Mouse (Mus musculus): ENCODE results near the gene Rpl18. TPM values are rescaled to one million over a fixed set of nuclear protein-coding genes. Genes with fewer than 3 reads are reported as not detected.
A peak's percentile ranks its signal among the peaks of the same experiment; 100 is the strongest.

Rpl18 gene
- polyA plus RNA-seq, 1 experiment from 2014 or later = 1,218 TPM

DNA sequence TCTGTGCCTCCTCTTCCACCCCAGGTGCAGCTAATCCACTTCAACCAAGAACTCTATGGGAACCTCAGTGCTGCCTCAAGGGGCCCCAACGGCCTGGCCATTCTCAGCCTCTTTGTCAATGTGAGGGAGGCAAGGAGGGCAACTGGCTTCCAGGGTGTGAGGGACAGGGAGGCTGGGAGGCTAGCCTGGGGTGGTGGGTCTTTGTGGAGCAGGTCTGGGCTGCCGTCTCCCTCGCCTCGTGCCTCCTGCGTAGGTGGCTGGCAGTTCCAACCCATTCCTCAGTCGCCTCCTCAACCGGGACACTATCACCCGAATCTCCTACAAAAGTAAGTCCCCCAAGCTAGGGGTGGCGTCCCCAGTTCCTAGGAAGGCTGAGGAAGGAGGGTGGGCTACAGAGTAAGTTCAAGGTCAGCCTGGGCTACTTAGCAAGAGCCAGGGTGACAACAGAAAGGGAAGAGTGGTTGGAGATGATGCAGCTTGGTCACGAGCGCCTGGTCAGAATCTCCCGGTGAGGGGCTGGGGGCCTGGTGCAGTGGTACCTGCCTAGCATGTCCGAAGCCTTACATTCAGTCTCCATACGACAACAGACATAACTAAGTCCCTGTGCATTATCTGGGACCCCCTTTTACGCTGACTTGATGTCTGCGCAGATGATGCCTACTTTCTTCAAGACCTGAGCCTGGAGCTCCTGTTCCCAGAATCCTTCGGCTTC lies 12.3 kb upstream of the Rpl18 start:
- no peak for DNase-seq (ENCODE audit: low spot score)
- Histone ChIP-seq H3K36me3 (no peaks in the 10 kb centered on the region), H3K27me3 (ENCODE audit: low read depth, poor library complexity, severe bottlenecking) (peaks cover 37% of the 10 kb centered on the region), H3K9me3 (replicated peaks) (no peaks in the 10 kb centered on the region), H3K27ac (peak overlapping the region; percentile 88), H3K4me1 (peaks cover 68% of the 10 kb centered on the region), H3K4me3 (peak overlapping the region; percentile 81)
- WGBS = 89% methylated on average over 17 of the region's 17 CpGs

DNA sequence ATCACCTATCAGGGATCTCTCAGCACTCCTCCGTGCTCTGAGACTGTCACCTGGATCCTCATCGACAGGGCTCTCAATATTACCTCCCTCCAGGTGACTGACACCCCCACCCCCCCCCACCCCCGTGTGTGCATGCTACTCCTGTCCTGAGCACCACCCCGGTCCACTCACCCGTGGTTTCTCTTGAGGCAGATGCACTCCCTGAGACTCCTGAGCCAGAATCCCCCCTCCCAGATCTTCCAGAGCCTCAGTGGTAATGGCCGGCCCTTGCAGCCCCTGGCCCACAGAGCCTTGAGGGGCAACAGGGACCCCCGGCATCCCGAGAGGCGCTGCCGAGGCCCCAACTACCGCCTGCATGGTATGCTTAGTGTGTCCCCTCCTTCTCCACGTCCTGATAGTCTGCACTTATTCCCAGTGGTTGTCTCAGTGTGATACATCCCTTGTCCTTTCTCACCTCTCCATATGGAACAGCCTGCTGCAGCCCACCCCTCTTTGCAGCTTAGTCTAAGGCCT lies 11.7 kb upstream of the Rpl18 start:
- Histone ChIP-seq H3K27me3 (ENCODE audit: low read depth, poor library complexity, severe bottlenecking) (peaks cover 30% of the 10 kb centered on the region), H3K4me3 (peak overlapping the region; percentile 81), H3K36me3 (no peaks in the 10 kb centered on the region), H3K27ac (peak overlapping the region; percentile 88), H3K4me1 (peaks cover 74% of the 10 kb centered on the region), H3K9me3 (replicated peaks) (no peaks in the 10 kb centered on the region)
- 40% methylated on average over 12 of the region's 12 CpGs for WGBS
- DNase-seq (ENCODE audit: low spot score) = no peak

DNA sequence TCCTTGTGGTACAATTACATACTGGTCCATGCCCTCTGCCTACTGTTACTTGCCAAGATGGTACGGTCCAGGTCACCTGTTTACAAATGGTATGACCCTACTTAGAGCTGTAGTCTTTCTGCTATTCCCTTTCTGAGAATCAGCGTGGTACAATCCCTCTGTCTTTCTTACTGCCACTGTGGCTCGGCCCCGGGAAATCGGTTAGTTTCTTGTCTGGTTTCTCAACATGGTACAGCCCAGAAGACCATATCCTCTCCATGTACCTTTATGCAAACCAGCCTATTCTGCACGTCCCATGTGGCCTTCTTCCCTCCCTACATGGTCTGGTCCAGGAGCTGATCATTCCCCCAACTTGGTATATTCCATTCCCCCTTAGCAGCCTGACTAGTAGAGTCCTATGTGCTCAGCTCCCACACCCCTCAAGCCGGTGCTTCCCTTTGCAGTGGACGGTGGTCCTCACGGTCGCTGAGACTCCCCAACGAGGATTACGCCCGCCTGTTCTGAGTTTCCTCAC lies 11.2 kb upstream of the Rpl18 start:
- H3K27me3 ChIP-seq (ENCODE audit: low read depth, poor library complexity, severe bottlenecking) = peaks cover 25% of the 10 kb centered on the region
- under 1% methylated on average over 13 of the region's 13 CpGs for WGBS
- H3K27ac ChIP-seq = peak overlapping the region; percentile 88
- no peaks in the 10 kb centered on the region for H3K9me3 ChIP-seq (replicated peaks)
- H3K4me1 ChIP-seq = peaks cover 79% of the 10 kb centered on the region
- peak; percentile 76 for DNase-seq (ENCODE audit: low spot score)
- peak overlapping the region; percentile 81 for H3K4me3 ChIP-seq
- H3K36me3 ChIP-seq = no peaks in the 10 kb centered on the region

DNA sequence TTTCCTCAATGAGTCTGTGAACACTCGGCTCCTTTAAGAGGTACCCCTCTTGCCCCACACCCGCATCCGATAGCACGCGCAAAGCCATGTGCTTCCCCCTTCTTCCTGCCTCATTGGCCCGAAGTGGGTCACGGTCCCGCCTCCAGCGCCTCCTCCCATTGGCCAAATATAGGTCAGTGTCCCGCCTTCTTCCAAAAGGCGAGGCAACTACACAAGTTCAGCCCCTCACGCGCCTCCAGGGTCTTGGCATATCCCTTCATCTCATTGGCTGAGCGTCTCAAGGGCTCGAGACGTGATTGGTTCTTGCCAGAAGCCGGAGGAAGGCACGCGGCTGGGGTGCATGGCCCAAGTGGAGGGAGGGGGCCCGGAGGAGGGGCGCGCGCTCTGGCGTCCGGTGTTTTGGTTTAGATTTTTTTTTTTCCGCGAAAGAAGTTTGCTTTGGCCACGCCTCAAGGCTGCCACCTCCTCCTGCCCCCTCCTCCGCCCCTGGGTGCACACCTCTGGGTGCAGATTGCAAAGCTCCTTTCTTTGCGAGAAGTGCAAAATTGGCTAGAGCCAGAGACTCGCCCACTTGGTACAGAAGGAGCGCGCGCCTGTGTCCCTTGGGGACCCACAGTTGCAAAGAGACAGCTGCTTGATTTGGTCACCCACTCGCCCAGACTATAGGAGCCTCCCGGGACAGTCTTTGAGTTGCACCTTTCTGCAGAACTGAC lies 10.4 kb upstream of the Rpl18 start, which contains the start of gene Dbp:
Gene Dbp (plus strand): TSS at position 359 of the 713 bp plus-strand sequence.
- DNase-seq (ENCODE audit: low spot score) = peak; percentile 94

DNA sequence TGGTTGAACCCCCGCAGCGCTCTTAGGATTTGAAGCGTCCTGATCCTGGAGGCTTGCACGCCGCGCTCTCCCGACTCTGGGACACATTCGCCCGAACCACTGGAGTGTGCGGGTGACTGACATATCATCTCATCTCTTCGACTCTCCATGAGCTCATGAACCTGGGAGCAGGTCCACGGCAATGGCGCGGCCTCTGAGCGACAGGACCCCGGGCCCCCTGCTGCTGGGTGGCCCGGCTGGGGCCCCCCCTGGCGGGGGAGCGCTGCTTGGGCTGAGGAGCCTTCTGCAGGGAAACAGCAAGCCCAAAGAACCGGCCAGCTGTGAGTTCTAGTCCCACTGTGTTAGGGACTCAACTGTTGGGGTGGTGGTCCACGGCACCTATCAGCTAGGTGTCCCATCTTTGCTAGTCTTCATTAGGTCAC lies 9.8 kb upstream of the Rpl18 start:
- DNase-seq (ENCODE audit: low spot score) = peak; percentile 68
- peaks cover 72% of the 10 kb centered on the region for H3K4me1 ChIP-seq
- WGBS = 1% methylated on average over 21 of the region's 21 CpGs

More for the DNA sequence above, 10.4 kb upstream of the Rpl18 start, which contains the start of gene Dbp:
- under 1% methylated on average over 36 of the region's 36 CpGs for WGBS
- H3K27ac ChIP-seq = peak within 1 kb of the TSS; percentile 90
- H3K9me3 ChIP-seq (replicated peaks) = no peaks in the 10 kb centered on the region
- H3K27me3 ChIP-seq (ENCODE audit: low read depth, poor library complexity, severe bottlenecking) = peaks cover 17% of the 10 kb centered on the region
- peaks cover 78% of the 10 kb centered on the region for H3K4me1 ChIP-seq
- peaks cover 5% of the 10 kb centered on the region for H3K36me3 ChIP-seq
- H3K4me3 ChIP-seq = peak within 1 kb of the TSS; percentile 81

DNA sequence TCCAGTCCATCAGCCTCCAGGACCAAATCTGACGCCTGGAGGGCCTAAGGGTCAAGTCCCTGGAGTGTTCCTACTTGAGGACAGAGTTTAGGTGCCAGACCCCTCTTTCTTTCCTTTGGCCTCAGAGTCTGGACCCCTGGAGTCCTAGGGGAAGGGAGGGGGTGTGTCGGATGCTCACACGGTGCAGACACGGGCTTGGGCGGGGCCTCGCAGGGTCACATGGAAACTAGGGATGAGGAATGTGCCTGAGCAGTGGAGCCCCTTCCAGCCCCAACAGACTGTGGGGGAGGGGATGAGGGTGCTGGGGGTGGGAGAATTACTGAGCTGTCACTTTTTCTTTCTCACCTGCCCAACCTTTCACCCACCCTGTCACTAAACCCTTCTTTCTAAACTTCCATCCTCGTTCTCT lies 9.4 kb upstream of the Rpl18 start:
- Histone ChIP-seq H3K27ac (peak overlapping the region; percentile 90), H3K4me1 (peaks cover 69% of the 10 kb centered on the region), H3K27me3 (ENCODE audit: low read depth, poor library complexity, severe bottlenecking) (peaks cover 7% of the 10 kb centered on the region; the same call in 1 of the 2 replicates), H3K9me3 (replicated peaks) (no peaks in the 10 kb centered on the region), H3K36me3 (peaks cover 15% of the 10 kb centered on the region), H3K4me3 (peak overlapping the region; percentile 81)
- peak; percentile 77 for DNase-seq (ENCODE audit: low spot score)
- 0% methylated on average over 7 of the region's 7 CpGs for WGBS

More for the DNA sequence above, 9.8 kb upstream of the Rpl18 start:
- H3K9me3 ChIP-seq (replicated peaks) = no peaks in the 10 kb centered on the region
- peak overlapping the region; percentile 81 for H3K4me3 ChIP-seq
- H3K36me3 ChIP-seq = peaks cover 10% of the 10 kb centered on the region
- peaks cover 12% of the 10 kb centered on the region for H3K27me3 ChIP-seq (ENCODE audit: low read depth, poor library complexity, severe bottlenecking)
- H3K27ac ChIP-seq = peak overlapping the region; percentile 90

DNA sequence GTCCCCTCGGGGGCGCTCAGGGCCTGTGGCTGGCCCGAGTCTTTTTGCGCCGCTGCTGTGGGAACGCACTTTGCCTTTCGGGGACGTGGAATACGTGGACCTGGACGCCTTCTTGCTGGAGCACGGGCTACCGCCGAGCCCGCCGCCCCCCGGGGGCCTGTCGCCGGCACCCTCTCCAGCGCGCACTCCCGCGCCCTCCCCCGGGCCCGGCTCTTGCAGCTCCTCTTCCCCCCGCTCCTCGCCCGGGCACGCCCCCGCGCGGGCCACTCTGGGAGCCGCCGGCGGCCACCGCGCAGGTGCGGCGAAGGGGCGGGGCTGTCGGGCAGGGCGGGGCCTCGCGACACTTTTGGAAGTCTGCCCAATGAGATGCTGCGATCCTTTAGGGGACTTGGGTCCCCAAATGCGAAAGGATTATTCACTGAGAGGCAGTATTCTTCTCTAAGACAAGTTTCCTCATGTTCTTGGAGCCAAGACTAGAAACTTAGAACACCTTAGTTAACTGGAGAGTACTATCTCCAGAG lies 8.5 kb upstream of the Rpl18 start:
- Histone ChIP-seq H3K4me1 (peaks cover 65% of the 10 kb centered on the region), H3K27me3 (ENCODE audit: low read depth, poor library complexity, severe bottlenecking) (0 out of 2 replicates have a peak, but pooled peaks cover under 1% of the 10 kb centered on the region), H3K9me3 (replicated peaks) (no peaks in the 10 kb centered on the region), H3K27ac (peak overlapping the region; percentile 90), H3K36me3 (peaks cover 24% of the 10 kb centered on the region), H3K4me3 (peak overlapping the region; percentile 81)
- WGBS = 2% methylated on average over 45 of the region's 45 CpGs
- peak; percentile 93 for DNase-seq (ENCODE audit: low spot score)

DNA sequence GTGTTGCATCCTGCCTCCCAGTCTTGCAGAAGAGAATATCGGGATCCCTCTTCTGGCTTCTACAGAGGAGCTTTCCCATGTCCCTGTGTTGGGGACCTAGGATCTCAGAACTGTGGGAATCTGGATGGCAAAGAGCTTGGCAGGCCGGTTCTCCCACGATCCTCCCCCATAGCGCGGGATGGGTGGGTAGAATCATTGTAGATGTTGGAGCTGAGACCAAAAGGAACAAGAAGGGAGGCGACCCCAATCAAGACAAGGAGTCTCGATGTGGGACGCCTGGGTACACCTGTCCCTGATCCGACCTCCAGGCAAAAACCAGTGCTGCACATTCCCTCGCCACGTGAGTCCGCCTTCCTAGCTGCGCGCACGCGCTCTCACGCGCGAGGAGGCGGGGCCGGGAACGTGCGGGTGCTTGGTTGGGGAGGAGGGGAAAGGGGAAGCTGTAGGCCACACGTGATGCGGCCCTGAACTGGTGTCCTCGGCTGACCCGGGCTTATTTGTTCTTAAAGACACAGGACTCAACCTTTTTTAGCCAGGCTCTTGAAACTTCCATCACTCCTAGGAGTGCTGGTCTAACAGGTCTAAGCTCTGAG lies 7.8 kb upstream of the Rpl18 start:
- peak; percentile 92 for DNase-seq (ENCODE audit: low spot score)
- under 1% methylated on average over 27 of the region's 27 CpGs for WGBS
- no peaks in the 10 kb centered on the region for H3K9me3 ChIP-seq (replicated peaks)
- H3K4me3 ChIP-seq = peak overlapping the region; percentile 81
- peaks cover 65% of the 10 kb centered on the region for H3K4me1 ChIP-seq
- peak overlapping the region; percentile 90 for H3K27ac ChIP-seq
- H3K27me3 ChIP-seq (ENCODE audit: low read depth, poor library complexity, severe bottlenecking) = no peaks in the 10 kb centered on the region
- H3K36me3 ChIP-seq = peaks cover 31% of the 10 kb centered on the region

DNA sequence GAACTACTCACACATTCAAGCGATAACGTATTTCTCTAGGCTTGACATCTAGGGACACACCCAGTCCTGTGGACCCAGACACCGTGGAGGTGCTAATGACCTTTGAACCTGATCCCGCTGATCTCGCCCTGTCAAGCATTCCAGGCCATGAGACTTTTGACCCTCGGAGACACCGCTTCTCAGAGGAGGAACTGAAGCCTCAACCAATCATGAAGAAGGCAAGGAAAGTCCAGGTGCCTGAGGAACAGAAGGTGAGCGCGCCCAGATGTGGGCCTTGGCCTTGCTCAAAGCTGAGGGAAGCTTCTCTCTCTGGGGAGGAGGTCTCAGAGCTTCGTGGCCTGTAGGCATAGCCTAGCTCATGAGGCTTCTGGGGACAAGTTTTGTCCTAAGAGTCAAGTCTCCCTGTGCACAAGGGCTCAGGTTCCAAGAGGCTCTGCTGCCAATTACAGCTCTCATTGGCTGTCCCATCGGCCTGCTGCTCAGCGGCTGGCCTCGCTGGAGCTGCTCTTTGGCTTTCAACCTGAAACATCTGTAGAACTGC lies 7.0 kb upstream of the Rpl18 start:
- H3K4me3 ChIP-seq = peak overlapping the region; percentile 81
- DNase-seq (ENCODE audit: low spot score) = no peak
- H3K27me3 ChIP-seq (ENCODE audit: low read depth, poor library complexity, severe bottlenecking) = no peaks in the 10 kb centered on the region
- H3K36me3 ChIP-seq = peaks cover 39% of the 10 kb centered on the region
- peaks cover 59% of the 10 kb centered on the region for H3K4me1 ChIP-seq
- WGBS = 30% methylated on average over 13 of the region's 13 CpGs
- peak overlapping the region; percentile 90 for H3K27ac ChIP-seq
- no peaks in the 10 kb centered on the region for H3K9me3 ChIP-seq (replicated peaks)

DNA sequence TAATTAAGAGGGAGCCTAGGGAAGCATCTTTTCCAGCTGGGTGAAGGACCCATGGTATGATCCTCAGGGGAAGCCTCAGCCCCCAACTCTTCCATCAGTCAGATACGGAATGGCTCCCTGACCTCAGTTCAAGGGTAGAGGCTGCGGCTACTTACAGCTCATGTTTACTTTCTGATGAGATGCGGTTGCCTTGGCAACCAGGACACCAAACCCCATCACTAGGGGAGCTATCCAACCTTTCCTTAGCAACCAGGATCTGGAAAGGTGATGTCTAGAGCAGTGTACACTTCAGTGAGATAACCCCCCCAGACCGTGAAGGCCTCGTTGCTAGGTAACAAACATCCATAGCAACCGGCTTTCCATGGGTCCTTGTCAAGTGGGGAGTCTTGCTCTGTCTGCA lies 6.2 kb upstream of the Rpl18 start:
- Histone ChIP-seq H3K9me3 (replicated peaks) (no peaks in the 10 kb centered on the region), H3K27ac (0 out of 2 replicates have a peak overlapping the region, but pooled peaks have one; percentile 90), H3K27me3 (ENCODE audit: low read depth, poor library complexity, severe bottlenecking) (no peaks in the 10 kb centered on the region), H3K4me1 (peaks cover 54% of the 10 kb centered on the region), H3K4me3 (peak overlapping the region; percentile 81; the same call in 1 of the 2 replicates), H3K36me3 (peaks cover 43% of the 10 kb centered on the region)
- no peak for DNase-seq (ENCODE audit: low spot score)
- 62% methylated on average over 6 of the region's 6 CpGs for WGBS

DNA sequence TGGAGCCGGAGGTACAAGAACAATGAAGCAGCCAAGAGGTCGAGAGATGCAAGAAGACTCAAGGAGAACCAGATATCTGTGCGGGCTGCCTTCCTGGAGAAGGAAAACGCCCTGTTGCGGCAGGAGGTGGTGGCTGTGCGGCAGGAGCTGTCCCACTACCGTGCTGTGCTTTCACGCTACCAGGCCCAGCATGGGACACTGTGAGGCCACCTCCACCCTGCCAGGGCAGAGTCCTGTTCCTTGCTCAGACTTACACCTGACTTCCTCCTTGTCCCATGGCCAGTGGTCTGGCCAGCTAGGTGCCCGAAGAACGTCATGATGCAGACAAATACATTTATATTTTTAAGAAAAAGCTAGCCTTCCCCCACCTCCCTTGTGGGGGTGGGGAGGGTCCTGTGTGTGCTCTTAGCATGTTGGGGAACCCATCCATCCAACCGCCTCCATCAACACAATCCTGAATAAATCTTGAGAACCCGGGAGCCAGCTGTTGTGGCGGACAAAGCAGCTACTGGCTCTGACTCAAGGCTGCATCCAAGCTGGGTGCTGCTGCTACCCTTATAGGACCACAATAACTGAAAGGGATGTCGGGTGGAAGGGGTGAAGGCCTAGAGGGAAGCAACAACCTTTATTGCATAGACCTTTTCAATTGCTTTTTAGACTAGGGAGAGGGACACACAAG lies 5.4 kb upstream of the Rpl18 start:
- no peak overlapping the region for H3K4me3 ChIP-seq
- H3K27me3 ChIP-seq (ENCODE audit: low read depth, poor library complexity, severe bottlenecking) = no peaks in the 10 kb centered on the region
- 0 out of 2 replicates have a peak overlapping the region, but pooled peaks have one; percentile 10 for H3K27ac ChIP-seq
- 83% methylated on average over 14 of the region's 14 CpGs for WGBS
- H3K9me3 ChIP-seq (replicated peaks) = no peaks in the 10 kb centered on the region
- H3K4me1 ChIP-seq = peaks cover 58% of the 10 kb centered on the region
- DNase-seq (ENCODE audit: low spot score) = no peak
- H3K36me3 ChIP-seq = peaks cover 43% of the 10 kb centered on the region

Measured in limb, embryonic 10.5 days (tissue).